Mouse (Mus musculus) heart, embryonic 14.5 days (tissue): Measurements from ENCODE around the gene Gm7735. TPM values are rescaled to one million over a fixed set of nuclear protein-coding genes. Genes with fewer than 3 reads are reported as not detected.

Experiments
- polyA plus RNA-seq: library from polyadenylated mRNA; unstranded; fragments of >200 nt; fragmentation: Nextera tagmentation; extraction: Ambion mirVana; gene quantifications from 2 replicates; pipeline ENCODE4 v1.2.1, GENCODE M21; 2014

Gm7735 gene
- polyA plus RNA-seq, 1 experiment from 2014 or later = not detected

Other genes with a start within 250 kb of the Gm7735 start
- gene Krtap19-9b, start 237.2 kb upstream of the Gm7735 start, polyA plus RNA-seq = not detected in 2 replicates
- not detected in 2 replicates for gene Krtap16-3, start 206.6 kb upstream of the Gm7735 start, polyA plus RNA-seq
- gene Krtap22-2, start 158.7 kb upstream of the Gm7735 start, polyA plus RNA-seq = not detected in 2 replicates
- not detected in 2 replicates for gene Gm10229, start 154.2 kb upstream of the Gm7735 start, polyA plus RNA-seq
- not detected in 2 replicates for gene Krtap6-1, start 137.8 kb upstream of the Gm7735 start, polyA plus RNA-seq
- gene Gm10228, start 128.0 kb upstream of the Gm7735 start, polyA plus RNA-seq = not detected in 2 replicates
- not detected in 2 replicates for gene Krtap6-5, start 121.6 kb upstream of the Gm7735 start, polyA plus RNA-seq
- not detected in 2 replicates for gene 1110025L11Rik, start 105.5 kb upstream of the Gm7735 start, polyA plus RNA-seq
- not detected in 2 replicates for gene Krtap6-3, start 85.5 kb upstream of the Gm7735 start, polyA plus RNA-seq
- gene Gm6358, start 28.6 kb upstream of the Gm7735 start, polyA plus RNA-seq = not detected in 2 replicates
- not detected in 2 replicates for gene Gm10061, start 18.4 kb upstream of the Gm7735 start, polyA plus RNA-seq
- not detected in 2 replicates for gene Gm9789, start 11.5 kb upstream of the Gm7735 start, polyA plus RNA-seq
- gene 1110057P08Rik, start 5.2 kb downstream of the Gm7735 start, polyA plus RNA-seq = not detected in 2 replicates
- gene Krtap20-2, start 36.4 kb downstream of the Gm7735 start, polyA plus RNA-seq = not detected in 2 replicates
- not detected in 2 replicates for gene Krtap21-1, start 234.4 kb downstream of the Gm7735 start, polyA plus RNA-seq